Mouse (Mus musculus): ENCODE data around the gene Mndal. TPM values are rescaled to one million over a fixed set of nuclear protein-coding genes. Genes with fewer than 3 reads are reported as not detected.

The Mndal gene
- total RNA-seq, 2 experiments from 2014 or later, result 20.4 to 21.3 TPM

Other genes with a start within 250 kb of the Mndal start
- under 1 TPM; 0.23 to 0.42 TPM for gene Ifi207, start 200.7 kb downstream of the Mndal start, total RNA-seq (2021)
- gene Ifi204, start 175.5 kb downstream of the Mndal start, total RNA-seq (2021), result under 1 TPM; 0.54 to 0.59 TPM
- gene Ifi211, start 29.4 kb downstream of the Mndal start, total RNA-seq (2021), result not detected
- gene Ifi203, start 181 bp upstream of the Mndal start, total RNA-seq (2021), result 1 to 10 TPM; 7.1 to 9.3 TPM
- not detected for gene Ifi202b, start 40.3 kb upstream of the Mndal start, total RNA-seq (2021)
- under 1 TPM in 1 of 2 experiments, not detected in 1; 0.27 TPM for gene Ifi205, start 89.3 kb upstream of the Mndal start, total RNA-seq (2021)
- not detected for gene Olfr433, start 98.2 kb upstream of the Mndal start, total RNA-seq (2021)
- gene Olfr432, start 106.7 kb upstream of the Mndal start, total RNA-seq (2021), result not detected
- not detected for gene Olfr430, start 124.1 kb upstream of the Mndal start, total RNA-seq (2021)
- not detected for gene Olfr429, start 141.8 kb upstream of the Mndal start, total RNA-seq (2021)
- not detected for gene Olfr427, start 154.4 kb upstream of the Mndal start, total RNA-seq (2021)
- not detected for gene Olfr231, start 178.7 kb upstream of the Mndal start, total RNA-seq (2021)
- gene Olfr424, start 189.0 kb upstream of the Mndal start, total RNA-seq (2021), result not detected
- gene Olfr420, start 213.1 kb upstream of the Mndal start, total RNA-seq (2021), result not detected
- gene Spta1, start 230.3 kb upstream of the Mndal start, total RNA-seq (2021), result under 1 TPM; 0.25 to 0.29 TPM

Measured in layer of hippocampus, postnatal 10 days (tissue).